Mouse (Mus musculus): ENCODE measurements around the gene Add3.
"Not testable (repeated sequence)": the region's sequence is repeated elsewhere in the genome, so short reads cannot be mapped to it uniquely, and the experiment has no call there.

The Add3 gene

DNA sequence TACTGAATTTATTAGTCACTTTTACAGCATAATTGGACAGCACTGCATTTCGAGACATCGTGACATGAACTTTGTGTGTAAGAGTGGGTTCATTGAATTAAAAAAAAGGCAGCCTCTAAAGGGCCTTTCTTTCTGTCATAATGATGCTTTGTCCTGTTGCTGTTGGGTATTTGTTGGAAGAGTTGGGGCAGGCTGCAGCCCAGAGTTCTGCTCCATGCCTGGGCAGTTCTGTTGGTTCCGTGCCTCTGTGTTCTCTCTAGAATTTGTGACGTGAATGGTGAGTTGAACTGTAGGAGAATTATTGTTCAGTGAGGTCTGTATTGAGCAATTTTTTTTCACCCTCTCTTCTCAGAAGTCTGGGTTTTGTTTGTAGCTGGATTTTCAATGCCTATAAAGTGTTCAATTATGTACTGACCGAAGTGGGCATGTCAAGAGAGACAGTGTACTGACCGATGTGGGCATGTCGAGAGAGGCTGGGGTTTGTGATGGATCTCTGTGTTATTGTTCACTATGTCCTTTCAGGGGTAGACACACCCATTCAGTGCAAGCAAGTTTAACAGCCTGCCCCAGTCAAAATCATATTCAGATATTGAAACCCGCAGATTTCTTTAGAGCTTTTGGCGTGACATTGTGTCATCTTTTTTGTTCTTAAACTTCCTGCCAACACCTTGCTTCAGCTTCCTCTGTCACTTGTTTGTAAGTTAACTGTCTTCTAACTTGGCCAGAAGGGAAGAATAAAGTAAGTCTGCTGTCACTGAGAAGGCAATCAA lies 54.7 kb downstream of the Add3 start:
- DNase-seq, result no peak

DNA sequence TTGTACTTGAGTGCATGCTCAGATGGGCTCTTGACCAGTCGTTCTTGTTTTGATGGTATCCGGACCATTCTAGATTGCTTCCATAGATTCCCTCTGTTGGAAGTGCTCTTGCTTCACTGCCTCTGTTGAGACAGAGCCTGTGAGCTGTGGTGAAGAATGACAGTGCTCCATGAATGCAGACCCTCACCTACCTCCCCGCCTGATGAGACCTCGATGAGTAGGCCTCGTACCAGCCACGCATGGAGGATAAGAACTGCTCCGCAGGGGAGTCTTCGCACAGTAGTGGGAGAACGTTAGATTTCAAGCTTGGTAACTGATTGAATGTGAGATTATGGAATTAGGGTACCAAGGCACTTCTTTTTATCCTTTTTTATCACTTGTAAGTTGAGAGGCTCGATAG lies 56.7 kb downstream of the Add3 start:
- no peak for DNase-seq

DNA sequence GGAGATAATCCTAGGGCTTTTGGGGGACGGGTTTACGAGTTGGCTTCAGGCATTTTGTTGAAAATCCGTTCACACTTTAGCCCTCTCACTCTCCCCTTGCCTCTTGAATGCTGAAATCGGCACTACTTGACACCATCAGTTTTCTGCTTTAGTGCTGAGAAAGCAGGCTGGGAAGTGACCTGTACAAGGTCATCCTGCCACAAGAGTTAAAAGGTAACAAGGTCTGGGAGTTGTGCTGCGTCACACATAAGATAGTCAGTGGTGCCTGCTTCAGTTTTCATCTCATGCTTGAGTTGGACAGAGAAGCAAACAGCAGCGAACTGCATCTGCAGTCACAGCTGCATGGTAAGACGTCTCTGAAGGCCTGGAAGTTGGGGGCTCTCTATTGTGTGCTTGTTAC lies 57.5 kb downstream of the Add3 start:
- DNase-seq, result no peak

GRCm38 (mm10) chr19:53198706-53199572 lies 58.7 kb downstream of the Add3 start:
- no peak for DNase-seq

DNA sequence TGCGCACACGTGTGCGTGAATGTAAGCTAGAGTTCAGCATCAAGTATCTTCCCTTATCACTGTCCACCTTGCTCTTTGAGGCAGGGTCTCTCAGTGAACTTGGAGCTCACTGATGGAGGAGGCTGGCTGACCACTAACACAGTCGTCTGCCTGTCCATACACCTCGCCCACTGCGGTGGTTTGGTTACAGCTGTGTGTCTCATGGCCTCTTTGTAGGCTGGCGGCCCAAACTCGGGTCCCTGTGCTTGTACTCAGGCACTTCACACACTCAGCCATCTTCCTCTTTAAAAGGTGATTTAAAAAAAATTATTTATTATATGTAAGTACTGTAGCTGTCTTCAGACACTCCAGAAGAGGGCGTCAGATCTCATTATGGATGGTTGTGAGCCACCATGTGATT lies 59.5 kb downstream of the Add3 start:
- no peak for DNase-seq

DNA sequence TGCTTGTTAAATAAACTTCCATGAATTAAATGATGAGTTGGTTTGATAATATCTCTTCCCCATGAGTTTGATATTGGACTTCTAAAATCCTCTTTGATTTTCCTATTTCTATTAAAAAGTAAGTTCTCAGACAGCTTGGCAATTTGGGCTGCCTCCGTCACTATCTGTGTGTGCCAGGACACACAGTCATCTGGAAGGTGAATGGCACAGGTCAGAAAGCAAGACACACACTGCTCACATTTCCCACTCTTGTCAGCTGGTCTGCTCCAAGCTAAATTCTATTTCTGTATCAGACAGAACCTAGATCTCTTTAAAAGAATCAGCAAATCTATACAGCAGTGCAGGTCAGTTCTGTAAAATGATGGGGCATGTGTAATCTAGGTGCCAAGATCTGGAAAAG lies 61.9 kb downstream of the Add3 start:
- no peak for DNase-seq

DNA sequence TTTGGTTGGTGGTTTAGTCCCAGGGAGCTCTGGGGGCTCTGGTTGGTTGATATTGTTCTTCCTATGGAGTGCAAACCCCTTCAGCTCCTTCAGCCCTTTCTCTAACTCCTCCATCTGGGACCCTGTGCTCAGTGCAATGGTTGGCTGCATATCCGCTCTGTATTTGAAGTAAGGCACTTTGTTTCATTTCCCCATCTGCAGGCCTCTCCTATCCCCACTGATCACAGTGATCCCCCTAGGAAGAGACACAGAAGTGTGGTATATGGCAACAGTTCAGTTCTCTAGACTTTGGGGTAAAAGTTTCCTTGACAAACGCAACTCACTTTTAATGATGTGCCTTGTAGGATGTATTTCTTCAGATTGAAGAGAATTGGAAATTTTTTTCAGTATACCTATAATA lies 66.7 kb downstream of the Add3 start:
- no peak for DNase-seq

- DNase-seq, result no peak
Measured at GRCm38 (mm10) chr19:53208830-53209229, 68.6 kb downstream of the Add3 start.

- DNase-seq, result no peak
Measured at GRCm38 (mm10) chr19:53210251-53210650, 70.0 kb downstream of the Add3 start.

GRCm38 (mm10) chr19:53215352-53215751 lies 75.1 kb downstream of the Add3 start:
- no peak for DNase-seq

DNA sequence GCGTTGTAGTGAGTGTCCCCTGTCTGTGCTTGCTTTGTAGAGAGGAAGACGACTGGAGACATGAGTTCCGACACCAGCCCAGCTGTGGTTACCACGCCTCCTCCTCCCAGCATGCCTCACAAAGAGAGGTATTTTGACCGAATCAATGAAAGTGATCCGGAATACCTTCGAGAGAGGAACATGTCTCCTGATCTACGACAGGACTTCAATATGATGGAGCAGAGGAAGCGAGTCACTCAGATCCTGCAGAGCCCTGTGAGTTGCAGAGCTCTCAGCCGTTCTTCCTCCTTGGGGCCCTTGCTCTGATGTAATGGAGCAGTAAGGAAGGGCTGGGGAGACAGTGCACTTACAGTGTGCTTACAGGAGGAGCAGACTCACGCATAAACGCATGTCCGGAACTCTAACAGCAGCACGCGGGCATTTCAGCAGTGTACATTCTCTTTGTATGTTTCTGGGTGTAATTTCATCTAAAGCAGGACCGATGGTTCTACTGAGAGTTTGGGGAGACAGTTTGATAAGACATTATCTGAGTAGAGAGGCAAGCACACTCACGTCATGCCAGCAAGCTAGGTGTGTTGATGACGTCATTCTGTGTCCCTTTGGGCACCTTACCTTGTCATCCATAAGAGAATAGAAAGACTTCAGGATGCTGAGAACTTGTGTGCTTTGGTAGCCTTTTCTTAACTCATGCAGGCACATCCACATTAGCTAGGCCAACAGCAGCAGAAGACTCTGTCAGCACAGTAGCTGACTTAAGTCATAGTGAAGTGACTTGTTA lies 76.7 kb downstream of the Add3 start:
- no peak for DNase-seq

DNA sequence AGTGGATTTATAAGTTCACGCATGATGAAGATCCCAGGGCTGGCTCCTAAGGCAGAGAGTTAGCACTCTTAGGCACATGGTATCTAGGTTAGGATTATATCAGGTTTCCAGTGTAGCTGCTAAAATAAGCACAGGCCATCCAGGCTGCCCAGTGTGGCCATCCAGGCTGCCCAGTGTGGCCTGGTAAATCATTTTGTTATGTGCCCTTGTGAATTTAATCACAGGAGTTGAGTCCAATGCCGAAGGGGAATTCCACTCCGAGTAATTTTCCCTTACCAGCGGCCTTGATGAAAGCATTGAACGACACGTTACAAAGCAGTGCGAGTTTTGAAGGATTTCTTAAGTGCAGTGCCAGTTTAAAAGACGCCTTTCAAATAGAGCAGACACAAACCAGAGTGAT lies 77.6 kb downstream of the Add3 start:
- no peak for DNase-seq

DNA sequence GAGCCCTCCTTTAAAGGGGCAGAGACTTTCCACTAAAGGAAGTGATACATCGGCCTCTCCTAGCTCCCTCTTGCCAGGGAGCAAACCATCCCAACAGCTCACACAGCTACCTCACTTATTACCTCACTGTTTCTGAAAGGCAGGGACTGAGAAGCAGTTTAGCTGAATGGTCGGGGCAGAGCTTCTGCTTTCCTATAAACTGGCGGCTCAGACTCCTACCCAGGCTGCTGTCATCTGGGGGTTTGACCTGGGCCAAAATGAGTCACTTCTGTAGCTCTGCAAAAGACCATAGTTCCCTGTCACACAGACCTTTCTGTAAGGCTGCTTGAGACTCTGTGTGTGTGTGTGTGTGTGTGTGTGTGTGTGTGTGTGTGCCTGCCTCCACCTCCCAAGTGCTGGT lies 79.1 kb downstream of the Add3 start:
- no peak for DNase-seq

GRCm38 (mm10) chr19:53221186-53221585 lies 80.9 kb downstream of the Add3 start:
- DNase-seq, result no peak

GRCm38 (mm10) chr19:53225249-53226070 lies 85.2 kb downstream of the Add3 start:
- DNase-seq, result not testable (repeated sequence)

- no peak for DNase-seq
Measured at GRCm38 (mm10) chr19:53226651-53227050, 86.4 kb downstream of the Add3 start.

DNA sequence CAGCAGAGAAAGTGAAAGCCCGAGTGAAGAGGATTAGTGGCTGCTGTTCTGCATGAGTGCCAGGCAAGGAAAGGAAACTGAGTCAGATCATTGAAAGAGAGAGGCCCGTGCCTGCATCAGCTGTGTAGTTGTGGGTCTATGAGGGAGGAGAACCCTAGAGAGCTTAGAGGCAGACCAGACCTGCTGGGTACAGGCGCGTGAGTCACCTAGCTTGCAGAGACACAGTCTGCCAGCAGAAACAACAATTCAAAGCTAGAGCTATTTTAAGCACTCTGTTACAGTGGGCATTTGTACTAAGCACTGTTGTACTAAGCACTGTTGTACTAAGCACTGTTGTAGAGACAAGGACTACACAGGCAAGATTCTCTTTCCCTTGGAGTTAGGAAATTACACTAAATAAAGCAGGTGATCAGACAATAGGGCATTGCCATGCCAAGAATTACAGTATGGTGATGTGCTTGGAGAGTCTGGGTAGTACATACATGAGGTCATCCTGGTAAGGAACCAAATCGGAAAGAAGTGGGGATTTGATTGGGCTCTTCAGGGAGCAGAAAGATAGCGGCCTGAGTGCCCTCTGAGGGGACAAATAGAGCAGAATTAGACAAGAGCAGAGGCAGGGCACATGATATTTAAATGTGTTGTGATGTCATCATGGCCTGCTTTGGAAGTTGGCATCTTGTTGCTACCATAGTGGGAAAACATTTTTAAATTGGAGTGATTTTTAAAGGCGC lies 88.0 kb downstream of the Add3 start:
- DNase-seq, result peak; percentile 31

DNA sequence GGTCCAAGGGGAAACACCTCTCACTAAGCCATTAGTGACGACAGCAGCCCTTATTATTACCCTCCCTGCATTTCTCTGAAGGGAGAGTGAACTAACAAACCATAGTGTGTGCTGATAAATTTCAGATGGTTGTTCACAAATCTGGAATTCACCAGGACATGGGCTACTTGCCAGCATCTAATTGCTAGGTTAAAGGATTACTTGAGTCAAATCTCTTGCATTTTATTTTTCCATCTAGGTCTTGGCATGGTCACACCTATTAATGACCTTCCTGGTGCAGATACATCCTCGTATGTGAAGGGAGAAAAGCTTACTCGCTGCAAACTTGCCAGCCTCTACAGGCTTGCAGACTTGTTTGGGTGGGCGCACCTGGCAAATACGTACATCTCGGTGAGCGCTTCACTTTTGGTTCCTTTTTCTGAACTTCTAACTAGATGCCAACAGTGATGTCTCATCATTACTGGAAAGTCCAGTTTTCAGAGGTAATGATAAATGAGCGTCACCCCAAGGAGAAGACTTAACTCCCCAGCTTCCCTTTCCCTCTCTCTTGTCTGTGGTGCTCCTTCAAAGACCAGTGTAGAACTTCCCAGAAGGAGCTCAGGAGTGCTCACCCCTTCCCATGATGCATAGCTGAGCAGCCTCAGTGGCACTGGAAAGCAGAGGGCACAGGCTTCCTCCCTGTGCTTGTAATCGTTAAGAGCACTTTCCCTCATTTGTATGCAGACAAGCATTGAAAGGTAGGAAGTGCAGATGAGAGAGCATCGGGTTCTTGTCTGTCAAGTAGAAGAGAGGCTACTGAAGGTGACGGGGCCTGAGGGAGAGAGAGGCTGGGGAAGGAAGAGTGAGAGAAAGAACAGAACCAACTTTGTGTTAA lies 90.9 kb downstream of the Add3 start:
- no peak for DNase-seq

DNA sequence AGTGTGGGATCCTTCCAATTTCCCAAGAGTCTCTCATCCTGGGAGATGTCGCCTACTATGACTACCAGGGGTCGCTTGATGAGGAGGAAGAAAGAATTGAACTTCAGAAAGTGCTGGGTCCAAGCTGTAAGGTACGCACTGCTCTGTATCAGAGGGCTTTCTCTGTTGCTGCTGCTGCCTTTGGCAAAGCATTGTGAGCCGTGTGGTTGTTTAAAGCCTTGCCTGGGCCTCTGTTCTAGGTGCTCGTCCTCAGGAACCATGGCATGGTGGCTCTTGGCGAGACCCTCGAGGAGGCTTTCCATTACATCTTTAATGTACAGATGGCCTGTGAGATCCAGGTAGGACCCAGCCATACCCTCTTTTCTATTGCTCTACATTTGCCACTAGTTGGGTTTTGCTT lies 93.3 kb downstream of the Add3 start:
- no peak for DNase-seq

DNA sequence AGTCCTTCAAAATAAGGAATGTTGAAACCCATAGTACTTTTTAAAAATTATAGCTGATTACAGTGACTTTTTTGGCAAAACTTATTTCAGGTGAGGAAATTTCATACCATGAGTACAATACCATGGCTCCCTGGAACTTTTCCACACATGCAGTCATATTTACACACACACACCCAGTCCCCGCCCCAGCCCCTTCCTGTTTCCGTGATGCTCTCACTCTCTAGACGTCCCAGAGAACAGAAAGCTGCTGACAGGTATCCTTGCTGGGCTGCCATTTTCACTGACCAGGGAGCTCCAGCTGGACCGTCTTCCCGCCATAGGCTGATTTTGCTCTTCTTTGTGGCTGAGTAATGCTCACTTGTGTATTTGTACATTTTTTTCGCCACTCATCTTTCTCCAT lies 101.6 kb downstream of the Add3 start:
- no peak for DNase-seq

DNA sequence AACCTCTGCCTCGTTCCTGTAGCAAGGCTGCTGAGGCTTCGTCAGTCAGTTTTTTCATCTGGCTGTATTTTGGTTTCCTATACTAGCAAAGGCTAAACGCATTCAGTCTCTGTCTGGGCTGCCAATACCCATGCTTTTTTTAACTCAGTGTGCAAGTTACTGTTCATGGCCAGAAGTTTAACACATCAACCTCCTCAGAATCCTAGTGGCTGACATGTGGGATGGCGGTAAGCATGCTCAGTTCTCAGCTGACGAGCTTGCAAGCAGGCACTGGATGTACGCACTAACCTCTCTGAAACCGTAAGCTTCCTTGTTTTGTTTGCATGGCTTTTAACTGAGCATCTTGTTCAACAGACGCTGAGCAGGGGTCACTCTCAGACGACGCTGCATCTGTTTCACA lies 103.7 kb downstream of the Add3 start:
- no peak for DNase-seq
